Mouse (Mus musculus): Measurements from ENCODE around the gene Map2k1.
"Not testable (repeated sequence)": the region's sequence is repeated elsewhere in the genome, so short reads cannot be mapped to it uniquely, and the experiment has no call there.

The Map2k1 gene

GRCm38 (mm10) chr9:64253021-64253904 lies at the start of gene Map2k1:
TSS of gene Map2k1 (minus strand) at chr9:64253631.
- DNase-seq = peak; percentile 99

DNA sequence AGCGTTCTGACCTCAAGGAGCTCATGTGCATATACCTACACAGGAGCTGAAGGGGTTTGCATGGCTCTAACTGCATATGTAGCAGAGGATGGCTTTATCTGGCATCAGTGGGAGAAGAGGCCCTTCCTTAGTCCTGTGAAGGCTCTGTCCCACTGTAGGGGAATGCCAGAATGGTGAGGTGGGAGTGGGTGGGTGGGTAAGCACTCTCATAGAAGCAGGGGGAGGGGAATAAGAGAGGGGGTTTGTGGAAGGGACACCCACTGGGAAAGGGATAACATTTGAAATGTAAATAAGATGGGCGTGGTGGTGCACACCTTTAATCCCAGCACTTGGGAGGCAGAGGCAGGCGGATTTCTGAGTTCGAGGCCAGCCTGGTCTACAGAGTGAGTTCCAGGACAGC lies 49.7 kb upstream of the Map2k1 start:
- DNase-seq = not testable (repeated sequence)

GRCm38 (mm10) chr9:64282404-64282987 lies 29.1 kb upstream of the Map2k1 start:
- no peak for DNase-seq

DNA sequence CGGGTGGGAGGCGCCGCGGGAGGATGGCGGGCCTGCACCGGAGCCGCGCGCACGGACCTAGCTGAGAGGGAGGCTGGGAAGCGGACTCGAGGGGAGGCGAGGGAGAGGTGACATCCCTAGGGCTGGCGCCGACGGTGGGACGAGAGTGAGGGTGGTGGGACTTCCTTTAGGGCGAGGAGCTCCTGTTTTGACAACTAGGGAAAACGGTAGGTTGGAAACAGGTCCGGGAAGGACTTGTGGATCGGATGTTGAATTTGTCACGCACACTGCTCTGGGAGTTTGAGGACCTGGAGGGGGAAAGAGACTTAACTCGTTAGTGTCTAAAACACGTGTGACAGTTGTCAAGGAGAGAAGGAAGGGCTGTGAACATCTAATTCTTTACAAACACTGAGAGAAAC lies 28.3 kb upstream of the Map2k1 start:
- DNase-seq = no peak

DNA sequence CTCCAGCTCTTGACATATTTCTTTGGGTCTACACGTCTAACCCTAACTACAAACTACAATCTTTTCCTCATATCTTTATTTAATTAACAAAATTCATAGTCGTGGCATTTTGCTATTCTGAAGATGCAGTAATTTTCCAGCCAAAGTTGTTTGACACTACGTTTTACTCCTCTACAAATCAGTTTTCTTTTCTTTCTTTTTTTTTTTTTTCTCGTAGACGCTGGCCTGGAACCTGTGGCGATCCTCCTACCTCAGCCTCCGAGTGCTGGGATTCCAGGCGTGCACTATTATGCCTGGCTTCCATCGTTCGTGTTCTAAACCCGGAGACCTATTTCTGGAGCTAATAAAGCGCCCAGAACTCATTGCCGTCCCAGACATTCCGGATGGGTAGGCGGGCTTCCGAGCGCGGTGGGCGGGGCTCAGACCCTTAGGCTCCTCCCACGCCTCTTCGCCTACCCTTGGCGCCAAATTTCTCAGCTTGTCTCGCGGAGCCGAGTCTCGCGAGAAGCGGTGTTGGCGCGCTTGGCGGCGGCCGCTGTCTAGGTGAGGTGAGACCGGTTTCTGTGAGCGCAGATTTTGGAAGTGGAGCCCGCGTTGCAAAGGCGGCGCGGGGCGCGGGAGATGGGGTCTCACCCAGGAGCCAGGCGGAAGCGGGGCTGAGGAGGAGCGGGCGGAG lies 27.8 kb upstream of the Map2k1 start, which contains the start of gene Tipin:
Gene Tipin (plus strand): TSS at position 477 of the 676 bp plus-strand sequence.
- DNase-seq = peak; percentile 93

GRCm38 (mm10) chr9:64278665-64279310 lies 25.4 kb upstream of the Map2k1 start:
- DNase-seq = no peak

- peak; percentile 42 for DNase-seq
Observed at GRCm38 (mm10) chr9:64277706-64278105, 24.3 kb upstream of the Map2k1 start.

GRCm38 (mm10) chr9:64274919-64275318 lies 21.5 kb upstream of the Map2k1 start:
- no peak for DNase-seq

DNA sequence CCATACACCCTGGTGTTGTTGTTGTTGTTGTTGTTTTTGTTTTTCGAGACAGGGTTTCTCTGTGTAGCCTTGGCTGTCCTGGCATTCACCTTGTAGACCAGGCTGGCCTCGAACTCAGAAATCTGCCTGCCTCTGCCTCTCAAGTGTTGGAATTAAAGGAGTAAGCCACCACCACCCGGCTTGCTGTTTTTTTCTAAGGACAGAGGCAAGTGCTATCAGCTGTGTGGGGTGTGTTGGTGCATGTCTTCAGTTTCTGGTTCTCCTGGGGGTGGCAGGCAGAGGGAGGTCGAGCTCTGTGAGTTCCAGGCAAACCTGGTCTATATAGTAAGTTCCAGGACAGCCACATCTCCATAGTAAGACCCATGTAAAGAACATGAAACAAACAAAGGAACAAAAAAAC lies 20.9 kb upstream of the Map2k1 start:
- DNase-seq = no peak

DNA sequence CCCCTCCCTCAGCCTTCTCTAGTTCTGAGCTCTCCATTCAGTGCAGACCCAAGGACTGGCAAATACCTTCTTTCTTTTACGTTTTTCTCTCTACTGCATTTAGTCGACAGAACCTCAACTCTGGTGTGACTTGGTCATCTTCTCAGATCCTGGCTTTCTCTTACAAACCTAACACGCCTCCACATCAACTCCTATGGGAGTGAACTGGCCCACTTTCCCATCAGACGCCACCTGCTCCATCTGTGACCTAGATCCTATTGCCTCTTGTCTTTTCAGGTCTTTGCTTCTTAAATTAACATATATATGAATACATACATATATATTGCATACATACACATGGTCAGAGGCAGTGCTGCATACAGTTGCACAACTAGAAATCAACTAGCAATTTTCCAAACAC lies 20.3 kb upstream of the Map2k1 start:
- no peak for DNase-seq

GRCm38 (mm10) chr9:64272611-64273010 lies 19.2 kb upstream of the Map2k1 start:
- peak; percentile 24 for DNase-seq

DNA sequence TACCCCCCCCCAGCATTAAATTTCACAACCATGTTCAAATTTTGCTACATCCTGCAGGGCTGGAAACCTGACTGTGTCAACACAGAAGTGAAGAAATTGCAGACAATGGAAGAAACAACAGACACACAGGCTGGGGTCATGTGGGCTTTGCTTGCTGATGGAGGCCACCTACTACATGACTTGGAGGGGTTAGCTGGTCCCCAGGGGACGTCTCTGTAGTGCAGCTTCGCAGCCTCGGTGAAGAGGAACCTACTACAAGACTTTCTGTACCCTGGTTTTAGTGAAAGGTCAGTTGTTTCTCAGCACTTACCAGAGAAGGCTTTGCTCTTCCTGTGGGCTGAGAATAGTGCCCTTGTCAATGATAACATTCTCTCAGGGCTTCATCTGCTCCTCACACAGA lies 17.8 kb upstream of the Map2k1 start:
- DNase-seq = no peak

DNA sequence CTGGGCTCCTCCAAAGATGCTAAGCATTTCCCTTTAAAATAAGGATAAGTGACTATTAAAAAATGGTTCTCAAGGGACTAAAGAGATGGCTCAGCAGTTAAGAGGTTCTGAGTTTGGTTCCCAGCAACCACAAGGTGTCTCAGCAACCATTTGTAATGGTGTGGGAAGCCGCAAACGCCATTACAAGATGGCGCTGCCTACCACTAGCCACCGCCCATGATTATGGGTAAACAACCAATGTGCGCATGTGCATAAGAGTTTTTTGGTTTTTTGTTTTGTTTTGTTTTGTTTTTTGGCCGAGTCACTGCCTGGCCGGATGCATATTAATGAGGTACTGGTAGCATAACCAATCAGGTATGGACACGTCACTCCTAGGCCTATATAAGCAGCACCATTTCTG lies 15.4 kb upstream of the Map2k1 start:
- DNase-seq = not testable (repeated sequence)

DNA sequence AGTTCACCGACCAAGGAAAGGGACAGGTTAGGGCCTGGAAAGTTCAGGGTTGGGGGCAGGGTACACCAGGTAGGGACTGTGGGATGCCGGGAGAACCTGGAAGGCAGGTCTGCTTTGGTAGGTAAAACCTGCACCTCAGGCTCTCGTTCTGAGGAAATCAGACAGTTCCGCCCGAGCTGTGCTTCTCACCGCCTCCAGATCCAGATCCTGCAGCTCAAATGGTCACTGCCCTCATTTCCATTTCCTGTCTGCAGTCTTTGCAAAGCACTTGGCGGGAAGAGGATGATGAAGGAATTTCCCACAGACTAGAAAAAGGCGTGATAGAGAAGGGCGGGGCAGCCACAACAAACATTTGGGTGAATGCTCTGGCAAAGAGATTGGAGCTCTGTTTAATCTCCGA lies 14.8 kb upstream of the Map2k1 start:
- no peak for DNase-seq

- no peak for DNase-seq
Observed at GRCm38 (mm10) chr9:64267231-64267630, 13.8 kb upstream of the Map2k1 start.

DNA sequence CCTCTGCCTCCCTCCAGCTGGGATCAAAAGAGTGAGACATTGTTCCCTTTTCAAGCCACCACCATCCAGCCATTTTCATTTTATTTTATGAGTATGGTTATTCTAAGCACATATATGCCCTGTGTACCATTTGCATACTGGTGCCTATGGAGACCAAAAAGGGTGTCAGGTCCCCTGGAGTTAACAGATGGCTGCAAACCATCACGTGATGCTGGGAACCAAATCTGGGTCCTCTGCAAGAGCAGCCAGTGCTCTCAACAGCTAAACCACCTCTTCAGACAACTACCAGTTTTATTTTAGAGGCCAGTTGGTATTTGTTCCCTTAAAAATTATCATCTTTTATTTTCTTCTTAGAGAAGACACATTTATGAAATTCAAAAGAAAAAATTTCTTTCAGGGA lies 11.4 kb upstream of the Map2k1 start:
- no peak for DNase-seq

DNA sequence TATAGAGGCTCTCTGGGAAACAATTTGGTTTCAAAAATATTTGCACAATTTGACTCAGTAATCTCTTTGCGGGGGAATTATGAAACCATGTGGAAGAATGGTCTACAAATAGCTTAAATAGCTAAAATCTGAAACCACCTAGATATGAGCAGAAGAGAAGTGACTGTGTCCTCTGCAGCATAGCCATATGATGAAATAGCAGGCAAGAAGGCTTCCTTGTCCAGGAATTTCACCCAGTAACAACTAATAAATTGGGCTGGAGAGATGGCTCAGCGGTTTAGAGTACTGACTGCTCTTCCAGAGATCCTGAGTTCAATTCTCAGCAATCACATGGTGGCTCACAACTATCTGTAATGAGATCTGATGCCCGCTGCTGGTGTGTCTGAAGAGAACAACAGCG lies 7.6 kb upstream of the Map2k1 start:
- no peak for DNase-seq

- no peak for DNase-seq
Observed at GRCm38 (mm10) chr9:64259906-64260305, 6.5 kb upstream of the Map2k1 start.

DNA sequence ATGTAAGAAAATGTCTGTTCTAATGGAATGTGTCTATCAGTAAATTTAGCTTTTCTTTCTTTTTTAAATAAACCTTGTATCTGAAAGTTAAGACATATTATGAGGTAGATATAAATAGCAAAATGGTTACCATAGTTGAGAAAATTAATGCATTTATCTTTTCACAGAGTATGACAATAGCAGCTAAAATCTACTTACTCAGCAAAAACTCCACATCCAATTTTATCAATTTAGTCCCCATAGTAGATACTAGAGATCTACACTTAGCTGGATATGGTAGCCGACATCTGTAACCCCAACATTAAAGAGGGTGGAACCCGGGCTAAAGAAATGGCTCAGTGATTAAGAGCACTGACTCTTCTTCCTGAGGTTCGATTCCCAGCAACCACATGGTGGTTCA lies 2.8 kb upstream of the Map2k1 start:
- DNase-seq = no peak

- no peak for DNase-seq
Observed at GRCm38 (mm10) chr9:64255422-64255821, 2.0 kb upstream of the Map2k1 start.

DNA sequence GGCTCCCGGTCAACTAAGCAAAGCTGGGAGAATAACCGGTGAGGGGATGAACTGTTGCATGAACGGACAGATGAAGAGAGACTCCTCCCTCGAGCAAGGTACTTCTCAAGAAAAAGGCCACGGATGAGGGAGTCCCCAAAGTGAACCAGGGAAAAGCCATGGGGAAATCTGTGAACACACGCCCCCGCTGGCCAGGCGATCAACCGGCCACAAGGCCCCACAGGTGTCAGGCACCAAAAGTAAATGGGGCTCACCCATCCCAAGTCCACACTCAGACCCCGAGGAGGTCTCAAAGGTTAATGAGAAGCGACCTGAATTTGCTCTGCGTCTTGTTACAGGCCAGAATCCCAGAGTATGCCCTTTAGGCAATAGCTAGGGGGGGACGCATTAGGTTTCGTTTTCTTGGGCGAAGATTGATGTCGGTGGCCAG lies 825 bp downstream of the Map2k1 start:
- DNase-seq = peak; percentile 46

DNA sequence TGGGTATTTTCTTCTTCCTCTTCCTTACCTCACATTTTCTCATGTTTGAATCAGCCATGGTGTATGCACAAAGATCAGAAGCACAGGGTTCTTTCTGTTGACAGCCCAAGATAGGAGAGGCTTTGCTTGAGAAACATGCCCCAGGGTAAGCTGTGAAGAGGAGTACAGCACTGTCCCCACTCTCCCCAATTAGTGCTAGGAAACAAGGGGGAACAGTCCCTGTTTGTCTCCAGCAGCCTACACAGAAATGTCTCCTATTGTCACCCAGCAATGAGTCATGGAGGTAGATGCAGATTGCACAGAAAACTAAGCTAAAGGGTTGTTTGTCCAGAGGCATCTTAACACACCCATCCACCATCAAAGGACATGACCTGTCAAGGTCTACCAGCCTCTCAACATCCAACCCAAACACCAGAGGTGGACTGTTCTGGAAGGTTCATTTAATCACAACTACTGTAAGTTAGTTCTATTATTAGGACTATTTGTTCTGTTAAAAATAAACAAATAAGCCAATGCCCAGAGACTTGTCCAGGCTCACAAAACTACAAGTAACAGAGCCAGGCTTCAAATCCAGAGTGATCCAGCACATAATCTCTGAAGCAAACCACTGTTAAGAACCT lies 3.2 kb downstream of the Map2k1 start:
- DNase-seq = no peak

DNA sequence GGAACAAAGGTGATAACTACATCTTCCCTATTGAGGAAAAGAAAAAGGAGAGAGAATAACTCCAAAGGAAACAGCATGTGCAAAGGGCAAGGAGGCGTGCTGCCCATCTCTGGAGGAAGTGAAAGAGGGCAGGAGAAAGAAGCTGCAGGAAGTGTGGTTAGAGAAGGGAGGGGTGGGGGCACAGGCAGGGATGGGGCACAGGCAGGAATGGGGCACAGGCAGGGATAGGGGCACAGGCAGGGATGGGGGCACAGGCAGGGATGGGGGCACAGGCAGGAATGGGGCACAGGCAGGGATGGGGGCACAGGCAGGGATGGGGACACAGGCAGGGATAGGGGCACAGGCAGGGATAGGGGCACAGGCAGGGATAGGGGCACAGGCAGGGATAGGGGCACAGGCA lies 4.1 kb downstream of the Map2k1 start:
- DNase-seq = no peak
